Mouse (Mus musculus) embryonic facial prominence, embryonic 15.5 days (tissue): ENCODE measurements around the gene Btc. TPM values are rescaled to one million over a fixed set of nuclear protein-coding genes. Genes with fewer than 3 reads are reported as not detected.

Experiments used
- ATAC-seq: fragments of 200-750 bp; cut with Nextera tagmentation; 2 replicates; pipeline ENCODE4 v1.8.0; 2017; ENCODE audit warnings: low read depth, moderate TSS enrichment; ENCODE audit not compliant: insufficient number of reproducible peaks, low FRiP score, low TSS enrichment
- H3K27ac ChIP-seq: fragments of 300-500 bp; sonication (generic); replicated peaks from 2 replicates; pipeline ENCODE4 v1.5.1; 2015; ENCODE audit warnings: mild to moderate bottlenecking, inconsistent platforms
- H3K27me3 ChIP-seq: fragments of 300-500 bp; sonication (generic); 2 replicates; pipeline ENCODE4 v1.6.1; 2015; ENCODE audit warnings: inconsistent platforms
- H3K36me3 ChIP-seq: fragments of 300-500 bp; sonication (generic); 2 replicates; pipeline ENCODE4 v1.6.1; 2015; ENCODE audit warnings: mild to moderate bottlenecking, inconsistent platforms
- H3K4me1 ChIP-seq: fragments of 300-500 bp; sonication (generic); 2 replicates; pipeline ENCODE4 v1.6.1; 2015; ENCODE audit warnings: inconsistent platforms
- H3K4me2 ChIP-seq: fragments of 300-500 bp; sonication (generic); replicated peaks from 2 replicates; pipeline ENCODE4 v1.6.1; 2015; ENCODE audit warnings: mild to moderate bottlenecking, inconsistent platforms
- H3K4me3 ChIP-seq: fragments of 300-500 bp; sonication (generic); replicated peaks from 2 replicates; pipeline ENCODE4 v1.5.1; 2015; ENCODE audit warnings: mild to moderate bottlenecking, inconsistent platforms
- H3K9ac ChIP-seq: fragments of 300-500 bp; sonication (generic); 2 replicates; pipeline ENCODE4 v1.6.1; 2015; ENCODE audit warnings: inconsistent platforms
- H3K9me3 ChIP-seq: fragments of 300-500 bp; sonication (generic); replicated peaks from 2 replicates; pipeline ENCODE4 v1.6.1; 2016; ENCODE audit warnings: inconsistent platforms
- WGBS: fragments of 180-500 bp; shearing (Covaris S2); methylation state at CpG from one replicate; pipeline ENCODE4 v1.1.7; 2015; 5-methylcytosine and 5-hydroxymethylcytosine counted together
- polyA plus RNA-seq: library from polyadenylated mRNA; unstranded; fragments of >200 nt; fragmentation: Nextera tagmentation; extraction: Ambion mirVana; gene quantifications from 2 replicates; pipeline ENCODE4 v1.2.1, GENCODE M21; 2015

The Btc gene
- polyA plus RNA-seq, result 2.2 and 3.2 TPM in 2 replicates

- ATAC-seq, result peak; percentile 82
- Histone ChIP-seq H3K27ac (peak within 1 kb of the TSS; percentile 34; the same call in 1 of the 2 replicates), H3K4me3 (peak within 1 kb of the TSS; percentile 44), H3K9me3 (no peaks in the 10 kb centered on the region), H3K4me1 (peaks cover 5% of the 10 kb centered on the region; the same call in 1 of the 2 replicates), H3K4me2 (peak within 1 kb of the TSS; percentile 75), H3K36me3 (no peaks in the 10 kb centered on the region), H3K27me3 (no peaks in the 10 kb centered on the region), H3K9ac (0 out of 2 replicates have a peak within 1 kb of the TSS, but pooled peaks have one; percentile 4)
- 7% methylated on average over 19 of the region's 19 CpGs for WGBS
Measured at GRCm38 (mm10) chr5:91402339-91403211, at the start of gene Btc. Btc (minus strand) TSS chr5:91402994.

GRCm38 (mm10) chr5:91444981-91445517, 42.3 kb upstream of the Btc start:
- no peak overlapping the region for H3K9ac ChIP-seq
- H3K4me3 ChIP-seq, result no peak overlapping the region
- peak; percentile 51; the same call in 1 of the 2 replicates for ATAC-seq
- WGBS, result 28% methylated on average over 3 of the region's 3 CpGs
- no peaks in the 10 kb centered on the region for H3K36me3 ChIP-seq
- no peak overlapping the region for H3K27ac ChIP-seq
- H3K4me1 ChIP-seq, result no peaks in the 10 kb centered on the region
- no peaks in the 10 kb centered on the region for H3K27me3 ChIP-seq
- no peaks in the 10 kb centered on the region for H3K9me3 ChIP-seq
- H3K4me2 ChIP-seq, result no peak overlapping the region

- H3K4me3 ChIP-seq, result no peak overlapping the region
- WGBS, result 55% methylated on average over 6 of the region's 6 CpGs
- H3K27ac ChIP-seq, result no peak overlapping the region
- no peaks in the 10 kb centered on the region for H3K36me3 ChIP-seq
- ATAC-seq, result no peak
- H3K4me2 ChIP-seq, result no peak overlapping the region
- H3K9me3 ChIP-seq, result no peaks in the 10 kb centered on the region
- no peak overlapping the region for H3K9ac ChIP-seq
- no peaks in the 10 kb centered on the region for H3K4me1 ChIP-seq
- no peaks in the 10 kb centered on the region for H3K27me3 ChIP-seq
Measured at GRCm38 (mm10) chr5:91436563-91436962, 33.8 kb upstream of the Btc start.

- ATAC-seq, result no peak
- WGBS, result 68% methylated on average over 6 of the region's 6 CpGs
Measured at GRCm38 (mm10) chr5:91434723-91435658, 32.2 kb upstream of the Btc start.

GRCm38 (mm10) chr5:91428547-91428946, 25.8 kb upstream of the Btc start:
- H3K4me2 ChIP-seq, result no peak overlapping the region
- no peaks in the 10 kb centered on the region for H3K9me3 ChIP-seq
- H3K36me3 ChIP-seq, result no peaks in the 10 kb centered on the region
- no peaks in the 10 kb centered on the region for H3K4me1 ChIP-seq
- 56% methylated on average over 8 of the region's 8 CpGs for WGBS
- no peak for ATAC-seq
- no peak overlapping the region for H3K9ac ChIP-seq
- no peaks in the 10 kb centered on the region for H3K27me3 ChIP-seq
- H3K27ac ChIP-seq, result no peak overlapping the region
- H3K4me3 ChIP-seq, result no peak overlapping the region

More at GRCm38 (mm10) chr5:91434723-91435658, 32.2 kb upstream of the Btc start:
- H3K9ac ChIP-seq, result no peak overlapping the region
- no peaks in the 10 kb centered on the region for H3K4me1 ChIP-seq
- no peak overlapping the region for H3K4me3 ChIP-seq
- no peak overlapping the region for H3K4me2 ChIP-seq
- no peak overlapping the region for H3K27ac ChIP-seq
- no peaks in the 10 kb centered on the region for H3K9me3 ChIP-seq
- H3K27me3 ChIP-seq, result no peaks in the 10 kb centered on the region
- H3K36me3 ChIP-seq, result no peaks in the 10 kb centered on the region

GRCm38 (mm10) chr5:91413814-91414213, 11.0 kb upstream of the Btc start:
- H3K36me3 ChIP-seq, result no peaks in the 10 kb centered on the region
- no peaks in the 10 kb centered on the region for H3K27me3 ChIP-seq
- WGBS, result 64% methylated on average over 8 of the region's 8 CpGs

GRCm38 (mm10) chr5:91404263-91404662, 1.5 kb upstream of the Btc start:
- Histone ChIP-seq H3K4me2 (no peak overlapping the region), H3K27me3 (no peaks in the 10 kb centered on the region), H3K4me1 (peaks cover 5% of the 10 kb centered on the region; the same call in 1 of the 2 replicates), H3K9me3 (no peaks in the 10 kb centered on the region), H3K9ac (no peak overlapping the region), H3K36me3 (no peaks in the 10 kb centered on the region), H3K27ac (no peak overlapping the region), H3K4me3 (no peak overlapping the region)
- WGBS, result 73% methylated on average over 5 of the region's 5 CpGs
- ATAC-seq, result no peak

More at GRCm38 (mm10) chr5:91413814-91414213, 11.0 kb upstream of the Btc start:
- Histone ChIP-seq H3K4me1 (no peaks in the 10 kb centered on the region), H3K27ac (no peak overlapping the region), H3K4me3 (no peak overlapping the region), H3K9ac (no peak overlapping the region), H3K4me2 (no peak overlapping the region), H3K9me3 (no peaks in the 10 kb centered on the region)
- no peak for ATAC-seq

GRCm38 (mm10) chr5:91403281-91403680, 487 bp upstream of the Btc start:
- 64% methylated on average over 4 of the region's 4 CpGs for WGBS
- no peak overlapping the region for H3K9ac ChIP-seq
- H3K27me3 ChIP-seq, result no peaks in the 10 kb centered on the region
- H3K4me2 ChIP-seq, result peak overlapping the region; percentile 75; the same call in 1 of the 2 replicates
- H3K27ac ChIP-seq, result no peak overlapping the region
- ATAC-seq, result no peak
- H3K36me3 ChIP-seq, result no peaks in the 10 kb centered on the region
- no peaks in the 10 kb centered on the region for H3K9me3 ChIP-seq
- H3K4me1 ChIP-seq, result peaks cover 5% of the 10 kb centered on the region; the same call in 1 of the 2 replicates
- no peak overlapping the region for H3K4me3 ChIP-seq

- Histone ChIP-seq H3K4me1 (peaks cover 5% of the 10 kb centered on the region; the same call in 1 of the 2 replicates), H3K4me3 (no peak overlapping the region), H3K9me3 (no peaks in the 10 kb centered on the region), H3K36me3 (no peaks in the 10 kb centered on the region), H3K27me3 (no peaks in the 10 kb centered on the region), H3K27ac (no peak overlapping the region), H3K4me2 (no peak overlapping the region), H3K9ac (no peak overlapping the region)
- no peak for ATAC-seq
- 50% methylated on average over 2 of the region's 2 CpGs for WGBS
Measured at GRCm38 (mm10) chr5:91400493-91401096, 2.2 kb downstream of the Btc start.

GRCm38 (mm10) chr5:91375467-91375866, 27.3 kb downstream of the Btc start:
- Histone ChIP-seq H3K4me3 (no peak overlapping the region), H3K4me2 (no peak overlapping the region), H3K27me3 (no peaks in the 10 kb centered on the region), H3K36me3 (no peaks in the 10 kb centered on the region), H3K4me1 (no peaks in the 10 kb centered on the region), H3K9me3 (no peaks in the 10 kb centered on the region), H3K9ac (no peak overlapping the region), H3K27ac (no peak overlapping the region)
- no peak for ATAC-seq
- 53% methylated on average over 2 of the region's 2 CpGs for WGBS
